Mouse (Mus musculus) kidney, adult 2 months (tissue): ENCODE results near the gene Ankfy1. TPM values are rescaled to one million over a fixed set of nuclear protein-coding genes. Genes with fewer than 3 reads are reported as not detected.
"Not testable (repeated sequence)": the region's sequence is repeated elsewhere in the genome, so short reads cannot be mapped to it uniquely, and the experiment has no call there.

Experiments used
- DNase-seq: peaks from one replicate; pipeline ENCODE4 v3.0.0; 2021
- H3K27ac ChIP-seq: fragments of 200-500 bp; 2 replicates; pipeline ENCODE4 v1.5.1; 2012; ENCODE audit warnings: low read depth, low read length, control low read depth, inconsistent platforms; ENCODE audit not compliant: insufficient read depth
- H3K27me3 ChIP-seq: fragments of 200-500 bp; replicated peaks from 2 replicates; pipeline ENCODE4 v1.6.1; 2012; ENCODE audit warnings: mild to moderate bottlenecking, moderate library complexity, low read length, inconsistent platforms; ENCODE audit not compliant: control insufficient read depth, insufficient read depth
- H3K36me3 ChIP-seq: fragments of 200-500 bp; 2 replicates; pipeline ENCODE4 v1.6.1; 2012; ENCODE audit warnings: mild to moderate bottlenecking, moderate library complexity, low read length, inconsistent platforms; ENCODE audit not compliant: control insufficient read depth, insufficient read depth
- H3K4me1 ChIP-seq: fragments of 200-500 bp; 2 replicates; pipeline ENCODE4 v1.6.1; 2011; ENCODE audit warnings: low read length; ENCODE audit not compliant: control insufficient read depth, insufficient read depth
- H3K4me3 ChIP-seq: fragments of 200-500 bp; 2 replicates; pipeline ENCODE4 v1.5.1; 2011; ENCODE audit warnings: mild to moderate bottlenecking, low read depth, low read length, control low read depth; ENCODE audit not compliant: insufficient read depth
- CTCF ChIP-seq: fragments of 200-500 bp; conservative IDR thresholded peaks from 2 replicates; pipeline ENCODE4 v1.5.1; 2011; ENCODE audit warnings: low read depth, mild to moderate bottlenecking, control low read depth, low read length, moderate library complexity, mixed read lengths; ENCODE audit not compliant: insufficient read depth, insufficient read length
- POLR2A ChIP-seq: fragments of 200-500 bp; IDR thresholded peaks from one replicate; pipeline ENCODE4 v1.6.1; 2011; ENCODE audit warnings: low read depth, low read length, control low read depth
- WGBS: fragments of 180-500 bp; shearing (Covaris S2); methylation state at CpG from one replicate; pipeline ENCODE4 v1.1.7; 2018; 5-methylcytosine and 5-hydroxymethylcytosine counted together
- polyA plus RNA-seq: library from polyadenylated mRNA; depleted of rRNA; stranded (reverse); fragments of >200 nt; gene quantifications from 2 replicates; pipeline ENCODE4 v1.2.3, GENCODE M21; 2012

Ankfy1 gene
- polyA plus RNA-seq, 1 experiment, result 25.9 TPM

DNA sequence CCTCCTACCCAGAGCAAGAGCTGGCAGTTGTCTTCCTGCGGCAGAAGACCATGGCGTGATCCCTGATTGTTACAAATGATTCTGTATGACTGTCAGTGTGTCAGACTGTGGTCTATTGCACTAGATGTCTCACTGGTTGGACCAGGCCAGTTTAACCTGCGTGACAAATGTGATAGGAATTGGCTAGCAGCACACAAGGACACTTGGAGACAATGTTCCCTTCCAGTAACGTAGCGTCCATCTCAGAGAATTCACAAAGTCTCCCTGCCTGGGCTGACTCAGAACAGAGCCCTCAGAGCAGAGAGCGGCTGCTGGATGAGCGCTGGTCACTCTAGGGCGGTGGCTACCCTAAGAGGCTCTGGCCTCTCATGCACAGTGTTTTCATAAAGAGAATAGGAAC is 77.9 kb downstream of the Ankfy1 start:
- Histone ChIP-seq H3K4me3 (no peak overlapping the region), H3K27ac (no peak overlapping the region), H3K27me3 (no peaks in the 10 kb centered on the region), H3K4me1 (no peaks in the 10 kb centered on the region), H3K36me3 (peaks cover 2% of the 10 kb centered on the region; the same call in 1 of the 2 replicates)
- DNase-seq, result no peak
- 84% methylated on average over 8 of the region's 8 CpGs for WGBS
- TF ChIP-seq CTCF (no peak), POLR2A (no peak)

DNA sequence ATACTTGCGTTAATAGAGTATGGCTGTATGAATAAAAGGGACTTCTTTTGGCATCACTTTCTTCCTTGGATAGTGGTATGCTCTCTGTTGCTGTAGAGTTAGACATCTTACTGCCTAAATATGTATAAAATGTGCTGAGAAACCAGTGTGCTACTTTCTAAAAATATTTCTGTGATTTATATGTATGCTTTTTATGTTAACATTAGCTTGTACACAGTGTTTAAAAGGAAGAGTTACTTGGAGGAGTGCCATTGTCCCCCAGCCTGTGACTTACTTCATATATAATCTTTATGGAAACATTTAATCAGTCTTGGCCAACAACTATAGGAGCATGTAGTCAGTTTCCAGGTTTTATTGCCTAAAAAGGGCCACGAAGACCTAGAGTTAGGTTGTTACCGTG is 79.3 kb downstream of the Ankfy1 start:
- TF ChIP-seq CTCF (no peak), POLR2A (no peak)
- DNase-seq, result no peak
- no peaks in the 10 kb centered on the region for H3K27me3 ChIP-seq
- H3K36me3 ChIP-seq, result no peaks in the 10 kb centered on the region
- H3K4me1 ChIP-seq, result no peaks in the 10 kb centered on the region
- H3K4me3 ChIP-seq, result no peak overlapping the region
- no peak overlapping the region for H3K27ac ChIP-seq
- WGBS, result 90% methylated on average over 3 of the region's 3 CpGs

DNA sequence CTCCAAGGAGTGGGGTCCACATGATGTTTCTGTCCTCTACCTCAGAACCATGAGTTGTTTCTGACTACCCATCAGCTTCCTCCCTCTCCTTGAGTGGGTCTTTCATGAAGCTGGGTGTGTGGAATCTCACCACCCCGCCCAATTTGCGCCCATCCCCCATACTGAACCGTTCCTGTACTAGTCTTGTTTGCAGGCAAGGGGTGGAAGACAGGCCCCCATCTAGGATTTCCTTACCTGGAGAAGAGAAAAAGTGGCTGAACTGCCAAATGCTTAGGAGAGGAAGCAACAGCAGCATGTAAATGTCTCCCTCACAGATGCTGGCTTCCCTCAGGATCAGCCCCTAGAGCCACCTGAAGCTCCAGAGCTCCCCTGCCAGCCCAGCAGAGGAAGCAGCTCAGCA is 80.5 kb downstream of the Ankfy1 start:
- no peak overlapping the region for H3K4me3 ChIP-seq
- H3K27me3 ChIP-seq, result no peaks in the 10 kb centered on the region
- no peak for TF ChIP-seq CTCF
- no peak for TF ChIP-seq POLR2A
- H3K4me1 ChIP-seq, result no peaks in the 10 kb centered on the region
- DNase-seq, result no peak
- WGBS, result 97% methylated on average over 3 of the region's 3 CpGs
- no peak overlapping the region for H3K27ac ChIP-seq
- H3K36me3 ChIP-seq, result no peaks in the 10 kb centered on the region

DNA sequence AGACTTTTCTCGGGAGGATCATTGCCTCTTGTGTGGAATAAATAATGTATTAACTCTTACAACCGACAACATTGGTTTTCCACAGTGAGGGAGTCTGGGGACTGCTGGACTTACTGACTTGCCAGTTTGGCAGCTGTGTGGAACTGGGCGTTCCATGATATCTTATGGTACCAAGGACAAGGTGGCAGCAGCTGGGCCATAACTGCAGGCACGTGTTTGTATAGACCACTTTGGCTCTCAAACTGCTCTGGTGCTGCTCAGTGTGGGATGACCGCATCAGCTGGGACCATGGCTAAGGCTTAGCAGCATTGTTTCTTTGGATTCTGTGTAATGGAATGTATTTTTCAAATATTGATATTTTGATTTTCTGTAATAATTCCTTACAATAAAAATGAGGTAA is 81.0 kb downstream of the Ankfy1 start:
- Histone ChIP-seq H3K27me3 (no peaks in the 10 kb centered on the region), H3K27ac (no peak overlapping the region), H3K4me1 (no peaks in the 10 kb centered on the region), H3K36me3 (no peaks in the 10 kb centered on the region), H3K4me3 (no peak overlapping the region)
- DNase-seq, result no peak
- no peak for TF ChIP-seq POLR2A
- TF ChIP-seq CTCF, result no peak
- WGBS, result 75% methylated on average over 5 of the region's 5 CpGs

DNA sequence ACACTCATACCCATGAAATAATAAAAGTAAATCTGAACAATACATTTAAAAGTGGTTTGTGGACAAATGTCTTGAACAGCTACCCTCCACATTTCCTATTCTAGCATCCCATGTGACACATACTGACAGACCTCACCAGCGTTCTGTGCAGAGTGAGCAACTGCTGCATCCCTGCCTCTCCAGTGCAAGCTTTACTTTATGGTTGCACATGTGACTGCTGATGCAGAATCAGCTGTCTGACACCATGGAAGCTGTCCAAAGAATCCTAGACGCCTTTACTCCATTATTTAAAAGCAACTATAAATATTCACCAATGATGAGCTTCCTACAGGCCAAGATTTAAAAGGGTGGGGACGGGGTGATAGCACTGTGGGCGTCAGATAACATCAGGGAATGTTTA is 81.7 kb downstream of the Ankfy1 start:
- no peaks in the 10 kb centered on the region for H3K36me3 ChIP-seq
- 51% methylated on average over 4 of the region's 4 CpGs for WGBS
- no peaks in the 10 kb centered on the region for H3K27me3 ChIP-seq
- TF ChIP-seq CTCF (no peak), POLR2A (no peak)
- H3K4me3 ChIP-seq, result no peak overlapping the region
- no peak for DNase-seq
- no peak overlapping the region for H3K27ac ChIP-seq
- no peaks in the 10 kb centered on the region for H3K4me1 ChIP-seq

DNA sequence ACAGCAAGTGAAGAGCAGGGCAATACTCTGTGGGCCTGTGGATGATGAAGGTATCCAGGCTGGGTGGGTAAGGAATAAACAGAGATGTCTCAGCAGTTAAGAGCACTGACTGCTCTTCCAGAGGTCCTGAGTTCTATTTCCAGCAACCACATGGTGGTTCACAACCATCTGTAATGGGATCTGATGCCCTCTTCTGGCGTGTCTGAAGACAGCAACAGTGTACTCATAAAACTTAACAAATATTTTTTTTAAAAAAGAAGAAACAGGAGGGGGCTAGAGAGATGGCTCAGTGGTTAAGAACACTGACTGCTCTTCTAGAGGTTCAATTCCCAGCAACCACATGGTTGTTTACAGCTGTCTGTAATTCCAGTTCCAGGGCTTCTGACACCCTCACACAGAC is 82.8 kb downstream of the Ankfy1 start:
- H3K4me1 ChIP-seq, H3K4me3 ChIP-seq, DNase-seq, H3K27me3 ChIP-seq, H3K36me3 ChIP-seq, H3K27ac ChIP-seq: not testable (repeated sequence)
- 51% methylated on average over 1 of the region's 1 CpGs for WGBS

DNA sequence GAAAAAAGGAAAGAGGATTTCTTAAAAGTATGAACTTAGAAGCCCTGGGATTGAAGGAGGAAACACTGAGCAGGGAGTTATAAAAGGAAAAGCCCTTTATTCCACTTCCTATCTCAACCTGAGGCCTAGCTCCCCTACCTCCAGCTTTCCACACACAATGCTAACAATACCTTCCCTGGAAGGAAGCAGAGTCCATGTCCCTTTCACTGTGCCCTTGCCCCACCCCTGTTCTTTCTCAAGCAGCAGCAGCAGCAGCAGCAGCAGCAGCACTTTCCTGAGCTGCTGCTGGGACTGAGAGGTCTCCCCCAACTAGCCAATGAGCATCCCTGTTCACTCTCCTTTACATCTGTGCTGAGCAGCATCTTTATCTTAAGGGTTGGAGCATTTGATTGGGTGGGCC is 89.2 kb downstream of the Ankfy1 start:
- DNase-seq, result no peak
- no peaks in the 10 kb centered on the region for H3K36me3 ChIP-seq
- TF ChIP-seq POLR2A (no peak), CTCF (no peak)
- no peak overlapping the region for H3K27ac ChIP-seq
- no peak overlapping the region for H3K4me3 ChIP-seq
- no peaks in the 10 kb centered on the region for H3K4me1 ChIP-seq
- H3K27me3 ChIP-seq, result no peaks in the 10 kb centered on the region

DNA sequence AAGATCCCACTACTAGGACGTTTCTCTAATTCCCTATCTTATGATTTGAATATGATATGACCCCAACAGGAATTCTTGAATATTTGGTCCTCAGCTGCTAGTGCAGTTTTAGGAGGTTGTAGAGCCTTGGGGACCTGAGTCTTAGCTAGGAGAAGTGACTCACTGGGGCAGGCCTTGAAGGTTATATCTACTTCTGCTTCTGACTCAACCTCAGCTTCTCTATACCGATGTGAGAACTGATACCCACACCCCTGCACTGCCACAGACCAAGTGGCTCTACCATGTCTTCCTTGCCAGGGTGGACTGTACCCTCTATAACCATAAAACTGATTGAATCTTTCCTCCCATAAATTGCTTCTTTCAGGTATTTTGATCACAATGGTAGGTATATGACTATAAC is 92.3 kb downstream of the Ankfy1 start:
- no peak for DNase-seq
- no peak overlapping the region for H3K27ac ChIP-seq
- no peak for TF ChIP-seq POLR2A
- TF ChIP-seq CTCF, result no peak
- no peaks in the 10 kb centered on the region for H3K27me3 ChIP-seq
- no peak overlapping the region for H3K4me3 ChIP-seq
- H3K36me3 ChIP-seq, result no peaks in the 10 kb centered on the region
- 77% methylated on average over 2 of the region's 2 CpGs for WGBS
- H3K4me1 ChIP-seq, result no peaks in the 10 kb centered on the region
